Mouse (Mus musculus) pancreas, adult 10 weeks (tissue): ENCODE data around the gene Dnali1. TPM values are rescaled to one million over a fixed set of nuclear protein-coding genes. Genes with fewer than 3 reads are reported as not detected.

Experiments
- polyA plus RNA-seq: library from polyadenylated mRNA; stranded (reverse); fragments of 350-450 nt; fragmentation: Illumina TruSeq; extraction: RNeasy Lipid Tissue Mini Kit (QIAGEN cat#74804); gene quantifications from one replicate; pipeline ENCODE4 v1.2.3, GENCODE M21; 2015; ENCODE audit warnings: low read depth, low replicate concordance; ENCODE audit not compliant: insufficient read depth

Dnali1 gene
- polyA plus RNA-seq, result not detected

DNA sequence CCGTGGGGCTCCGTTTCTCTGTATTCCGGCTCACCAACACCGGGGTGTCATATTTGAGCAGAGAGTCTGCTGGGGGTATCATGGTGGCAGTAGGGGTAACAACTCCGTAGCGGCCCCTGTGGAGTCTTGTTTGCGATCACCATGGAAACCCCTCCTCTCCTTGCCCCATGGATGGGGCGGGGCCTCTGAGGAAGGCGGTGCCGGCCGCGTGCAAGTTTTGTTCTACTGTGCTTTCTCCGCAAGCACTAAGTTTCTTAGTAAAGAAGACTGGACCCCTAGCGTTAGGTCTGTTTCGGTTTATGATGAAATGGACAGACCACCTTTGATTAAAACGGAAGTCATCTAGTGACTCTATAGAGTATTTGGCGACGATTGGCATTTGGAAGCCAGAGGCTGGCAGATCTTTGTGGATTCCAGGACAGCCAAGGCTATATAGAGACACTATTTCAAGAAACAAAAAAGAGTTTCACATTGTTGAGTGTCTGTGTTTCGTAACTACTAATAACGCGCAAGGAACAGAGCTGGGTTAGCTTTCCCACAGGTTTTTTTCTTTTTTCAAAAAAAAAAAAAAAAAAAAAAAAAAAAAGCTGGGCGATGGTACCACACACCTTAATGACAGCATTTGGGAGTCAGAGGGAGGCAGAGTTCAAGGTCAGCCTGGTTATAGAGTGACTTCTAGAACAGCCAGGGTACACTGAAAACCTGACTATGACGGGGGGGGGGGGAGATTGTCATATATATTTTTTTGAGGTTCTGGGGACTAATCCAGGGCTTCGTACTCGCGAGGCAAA is at the start of gene Dnali1:
Gene Dnali1 (minus strand): TSS at position 187 of the 791 bp plus-strand sequence.

DNA sequence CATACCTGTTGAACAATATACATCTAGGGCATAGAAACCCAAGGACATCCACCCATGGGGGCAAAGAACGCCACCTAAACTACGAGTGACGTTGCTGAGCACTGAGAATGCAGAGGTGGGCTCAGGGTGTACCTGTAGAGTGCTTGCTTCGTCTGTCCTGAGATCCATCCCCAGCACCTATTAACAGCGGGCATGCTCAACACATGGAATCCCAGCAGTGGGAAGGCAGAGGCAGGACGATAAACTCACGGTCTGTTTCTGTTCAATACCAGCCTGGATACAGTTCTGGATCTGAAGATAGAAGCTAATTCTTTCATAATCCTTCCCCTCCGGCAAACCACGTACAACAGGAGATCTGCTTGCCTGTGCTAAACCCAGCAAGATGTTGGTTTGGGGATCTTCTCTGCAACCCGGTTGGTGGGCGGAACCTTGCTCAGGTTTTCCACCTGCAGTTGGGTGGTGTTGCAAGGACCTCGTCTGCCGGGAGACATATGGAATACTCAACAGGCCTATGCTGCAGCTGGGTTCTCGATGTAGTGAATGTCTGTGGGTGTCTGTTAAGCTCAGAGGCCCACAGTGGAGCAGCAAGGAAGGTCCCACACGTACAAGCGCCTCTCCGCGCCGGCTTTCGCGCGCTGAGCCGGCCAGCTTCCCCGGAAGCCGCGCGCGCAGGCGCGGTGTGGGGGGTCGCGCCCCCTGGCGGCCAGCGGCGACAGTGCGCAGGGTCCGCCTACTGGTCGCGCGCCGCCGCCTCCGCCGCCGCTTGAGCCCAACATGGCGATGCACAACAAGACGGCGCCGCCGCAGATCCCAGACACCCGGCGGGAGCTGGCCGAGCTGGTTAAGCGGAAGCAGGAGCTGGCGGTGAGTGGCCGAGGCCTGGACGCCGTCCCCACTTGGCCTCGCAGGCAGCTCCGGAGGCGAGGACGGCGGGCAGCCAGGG is 19.2 kb upstream of the Dnali1 start, which contains the start of gene Meaf6:
Gene Meaf6 (plus strand): TSS at position 732 of the 943 bp plus-strand sequence.

GRCm38 (mm10) chr4:125066490-125067370 is 1.2 kb upstream of the Dnali1 start, which contains the start of gene Snip1:
TSS of gene Snip1 (plus strand) at chr4:125066672.

GRCm38 (mm10) chr4:125015806-125016635 is 49.5 kb downstream of the Dnali1 start, which contains the start of gene Gnl2:
TSS of gene Gnl2 (plus strand) at chr4:125016585.

Other genes with a start within 250 kb of the Dnali1 start
- gene Yrdc, start 215.0 kb downstream of the Dnali1 start, polyA plus RNA-seq, result 19.0 TPM
- gene 1110065P20Rik, start 214.5 kb downstream of the Dnali1 start, polyA plus RNA-seq, result 17.3 TPM
- gene Maneal, start 203.5 kb downstream of the Dnali1 start, polyA plus RNA-seq, result 0.30 TPM
- gene Epha10, start 184.8 kb downstream of the Dnali1 start, polyA plus RNA-seq, result not detected
- 4.1 TPM for gene 9930104L06Rik, start 128.7 kb downstream of the Dnali1 start, polyA plus RNA-seq
- gene Cdca8, start 126.4 kb downstream of the Dnali1 start, polyA plus RNA-seq, result not detected
- gene Rspo1, start 79.3 kb downstream of the Dnali1 start, polyA plus RNA-seq, result 15.5 TPM
- 20.4 TPM for gene Gnl2, start 49.1 kb downstream of the Dnali1 start, polyA plus RNA-seq
- gene Snip1, start 969 bp upstream of the Dnali1 start, polyA plus RNA-seq, result 3.8 TPM
- gene Meaf6, start 19.4 kb upstream of the Dnali1 start, polyA plus RNA-seq, result 5.4 TPM
- gene Zc3h12a, start 62.1 kb upstream of the Dnali1 start, polyA plus RNA-seq, result 2.2 TPM